Mouse (Mus musculus) MEL (cell line): ENCODE results near the gene Oaz1. TPM values are rescaled to one million over a fixed set of nuclear protein-coding genes. Genes with fewer than 3 reads are reported as not detected.

Source experiments
- DNase-seq: peaks from one replicate; pipeline ENCODE4 v3.0.0; 2011; ENCODE audit warnings: low read depth, low spot score
- H3K27ac ChIP-seq: 2 replicates; pipeline ENCODE4 v1.5.1; 2012; ENCODE audit warnings: low read depth, mild to moderate bottlenecking, control low read depth, low read length, moderate library complexity; ENCODE audit not compliant: control insufficient read depth
- H3K27me3 ChIP-seq, 2 experiments: fragments of 150-350 bp in 1 of 2; sonication (generic) in 1 of 2; 2 replicates each; pipeline ENCODE4 v1.6.1; 2012; ENCODE audit warnings: low read length in 2 of 2, mild to moderate bottlenecking in 2 of 2, improper control_type of control experiment in 1 of 2, moderate library complexity in 1 of 2; ENCODE audit not compliant: insufficient read depth in 2 of 2, control insufficient read depth in 1 of 2
- H3K36me3 ChIP-seq, 2 experiments: 2 replicates each; pipeline ENCODE4 v1.6.1; 2012 to 2014; ENCODE audit warnings: low read length in 2 of 2, improper control_type of control experiment in 1 of 2, inconsistent platforms in 1 of 2, mild to moderate bottlenecking in 1 of 2; ENCODE audit not compliant: insufficient read depth in 2 of 2, control insufficient read depth in 1 of 2
- H3K4me1 ChIP-seq, 2 experiments: fragments of 150-350 bp in 1 of 2; sonication (generic) in 1 of 2; 2 replicates each; pipeline ENCODE4 v1.6.1; 2012; ENCODE audit warnings: low read length in 2 of 2, improper control_type of control experiment in 1 of 2, mild to moderate bottlenecking in 1 of 2; ENCODE audit not compliant: insufficient read depth in 2 of 2, control insufficient read depth in 1 of 2
- H3K4me3 ChIP-seq, 2 experiments: fragments of 150-350 bp in 1 of 2; sonication (generic) in 1 of 2; 2 replicates each; pipeline ENCODE4 v1.5.1; 2012; ENCODE audit warnings: low read depth in 2 of 2, low read length in 2 of 2, mild to moderate bottlenecking in 2 of 2, moderate library complexity in 2 of 2, control low read depth in 1 of 2, improper control_type of control experiment in 1 of 2; ENCODE audit not compliant: control insufficient read depth in 1 of 2, insufficient read depth in 1 of 2
- H3K79me2 ChIP-seq: 2 replicates; pipeline ENCODE4 v1.6.1; 2012; ENCODE audit warnings: mild to moderate bottlenecking, low read length, moderate library complexity; ENCODE audit not compliant: control insufficient read depth, poor library complexity, insufficient read depth
- H3K9ac ChIP-seq: 2 replicates; pipeline ENCODE4 v1.6.1; 2012; ENCODE audit warnings: low read depth, mild to moderate bottlenecking, control low read depth, low read length, moderate library complexity; ENCODE audit not compliant: control insufficient read depth, poor library complexity, severe bottlenecking
- H3K9me3 ChIP-seq: fragments of 150-350 bp; sonication (generic); replicated peaks from 2 replicates; pipeline ENCODE4 v1.6.1; 2012; ENCODE audit warnings: mild to moderate bottlenecking, low read length, improper control_type of control experiment, moderate library complexity; ENCODE audit not compliant: insufficient read depth
- BHLHE40 ChIP-seq: IDR thresholded peaks from 2 replicates; pipeline ENCODE4 v1.6.1; 2012; ENCODE audit warnings: low read depth, mild to moderate bottlenecking, inconsistent platforms, low read length, improper control_type of control experiment, borderline replicate concordance
- CTCF ChIP-seq, 3 experiments: IDR thresholded peaks in 2 of 3; conservative IDR thresholded peaks in 1 of 3; 2 replicates each; pipeline ENCODE4 v1.5.1; 2011 to 2012; ENCODE audit warnings: low read length in 3 of 3, low read depth in 2 of 3, mild to moderate bottlenecking in 2 of 3, improper control_type of control experiment in 1 of 3, inconsistent platforms in 1 of 3, mixed read lengths in 1 of 3, moderate library complexity in 1 of 3; ENCODE audit not compliant: control insufficient read depth in 1 of 3, insufficient read depth in 1 of 3, poor library complexity in 1 of 3, severe bottlenecking in 1 of 3
- ETS1 ChIP-seq: IDR thresholded peaks from 2 replicates; pipeline ENCODE4 v1.6.1; 2012; ENCODE audit warnings: low read depth, mild to moderate bottlenecking, inconsistent platforms, low read length, improper control_type of control experiment, moderate library complexity
- GATA1 ChIP-seq: IDR thresholded peaks from 2 replicates; pipeline ENCODE4 v1.6.1; 2011; ENCODE audit warnings: low read depth, low read length, improper control_type of control experiment
- JUND ChIP-seq: IDR thresholded peaks from 2 replicates; pipeline ENCODE4 v1.6.1; 2011; ENCODE audit warnings: low read depth, mild to moderate bottlenecking, improper control_type of control experiment, low read length
- KAT2A ChIP-seq: conservative IDR thresholded peaks from 2 replicates; pipeline ENCODE4 v1.6.1; 2012; ENCODE audit warnings: low read depth, low read length, improper control_type of control experiment, inconsistent platforms
- MEF2A ChIP-seq: IDR thresholded peaks from 2 replicates; pipeline ENCODE4 v1.6.1; 2014; ENCODE audit warnings: low read depth, mild to moderate bottlenecking, inconsistent platforms, low read length, improper control_type of control experiment; ENCODE audit not compliant: poor library complexity, insufficient replicate concordance, severe bottlenecking; ENCODE audit errors: extremely low read depth
- NELFE ChIP-seq: IDR thresholded peaks from 2 replicates; pipeline ENCODE4 v1.6.1; 2011; ENCODE audit warnings: low read depth, low read length, improper control_type of control experiment
- POLR2A ChIP-seq, 2 experiments: IDR thresholded peaks; 2 replicates each; pipeline ENCODE4 v1.6.1; 2011 to 2012; ENCODE audit warnings: low read length in 2 of 2, mild to moderate bottlenecking in 2 of 2, control low read depth in 1 of 2, improper control_type of control experiment in 1 of 2, low read depth in 1 of 2, moderate library complexity in 1 of 2; ENCODE audit not compliant: control insufficient read depth in 1 of 2, insufficient read depth in 1 of 2, poor library complexity in 1 of 2
- SIN3A ChIP-seq: IDR thresholded peaks from 2 replicates; pipeline ENCODE4 v1.6.1; 2012; ENCODE audit warnings: low read length, improper control_type of control experiment, inconsistent platforms
- TCF12 ChIP-seq: IDR thresholded peaks from 2 replicates; pipeline ENCODE4 v1.6.1; 2014; ENCODE audit warnings: low read depth, mild to moderate bottlenecking, inconsistent platforms, low read length, improper control_type of control experiment, moderate library complexity
- UBTF ChIP-seq: IDR thresholded peaks from 2 replicates; pipeline ENCODE4 v1.6.1; 2012; ENCODE audit warnings: low read depth, mild to moderate bottlenecking, inconsistent platforms, low read length, improper control_type of control experiment, moderate library complexity, borderline replicate concordance; ENCODE audit not compliant: insufficient read depth
- USF2 ChIP-seq, 2 experiments: IDR thresholded peaks; 2 replicates each; pipeline ENCODE4 v1.6.1; 2011 to 2012; ENCODE audit warnings: improper control_type of control experiment in 2 of 2, low read length in 2 of 2, borderline replicate concordance in 1 of 2, inconsistent platforms in 1 of 2, low read depth in 1 of 2, mild to moderate bottlenecking in 1 of 2; ENCODE audit not compliant: insufficient read depth in 1 of 2
- ZC3H11A ChIP-seq: IDR thresholded peaks from 2 replicates; pipeline ENCODE4 v1.6.1; 2012; ENCODE audit warnings: low read depth, mild to moderate bottlenecking, inconsistent platforms, low read length, improper control_type of control experiment
- ZKSCAN1 ChIP-seq: IDR thresholded peaks from 2 replicates; pipeline ENCODE4 v1.6.1; 2012; ENCODE audit warnings: low read depth, mild to moderate bottlenecking, inconsistent platforms, low read length, improper control_type of control experiment, moderate library complexity
- ZMIZ1 ChIP-seq: IDR thresholded peaks from 2 replicates; pipeline ENCODE4 v1.6.1; 2012; ENCODE audit warnings: low read depth, mild to moderate bottlenecking, inconsistent platforms, low read length, improper control_type of control experiment, moderate library complexity
- polyA plus RNA-seq, 2 experiments: library from polyadenylated mRNA; stranded (reverse) in 1 of 2; unstranded in 1 of 2; fragments of >175 nt in 1 of 2; fragments of >200 nt in 1 of 2; gene quantifications; 2 replicates each; pipeline versions ENCODE4 v1.2.1 to v1.2.4; 2012; ENCODE audit warnings: low replicate concordance in 2 of 2, low read depth in 1 of 2; ENCODE audit not compliant: insufficient read length in 2 of 2, insufficient read depth in 1 of 2, missing spikeins in 1 of 2
- total RNA-seq: library from RNA; depleted of rRNA; stranded (reverse); fragments of 300-350 nt; gene quantifications from 2 replicates; pipeline ENCODE4 v1.2.3, GENCODE M21; 2012

The Oaz1 gene
- total and polyA plus RNA-seq, 3 experiments, result 983 to 1,528 TPM; not detected in 1

DNA sequence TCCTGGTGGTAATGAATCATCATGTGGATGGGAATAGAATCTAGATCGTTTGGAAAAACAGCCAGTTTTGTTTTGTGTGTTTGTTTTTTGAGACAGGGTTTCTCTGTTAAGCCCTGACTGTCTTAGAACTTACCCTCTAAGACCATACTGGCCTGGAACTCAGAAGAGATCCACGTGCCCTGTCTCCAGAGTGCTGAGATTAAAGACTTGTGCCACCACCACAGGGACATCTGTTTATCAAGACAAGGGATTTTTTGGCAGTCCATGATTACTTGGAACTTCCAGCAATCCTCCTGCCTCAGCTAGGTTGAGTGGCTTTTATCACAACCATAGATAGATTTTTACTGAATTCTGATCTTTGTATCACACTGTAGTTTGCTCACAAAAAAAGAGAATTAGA lies 1.6 kb upstream of the Oaz1 start (continued):
- 0 out of 2 replicates have a peak, but pooled peaks have one; percentile 31 for TF ChIP-seq GATA1
- TF ChIP-seq SIN3A, result peak; percentile 22; the same call in 1 of the 2 replicates
- TF ChIP-seq ZC3H11A, result no peak
- no peak for TF ChIP-seq ETS1
- TF ChIP-seq, all 39 proteins: peak for 6

DNA sequence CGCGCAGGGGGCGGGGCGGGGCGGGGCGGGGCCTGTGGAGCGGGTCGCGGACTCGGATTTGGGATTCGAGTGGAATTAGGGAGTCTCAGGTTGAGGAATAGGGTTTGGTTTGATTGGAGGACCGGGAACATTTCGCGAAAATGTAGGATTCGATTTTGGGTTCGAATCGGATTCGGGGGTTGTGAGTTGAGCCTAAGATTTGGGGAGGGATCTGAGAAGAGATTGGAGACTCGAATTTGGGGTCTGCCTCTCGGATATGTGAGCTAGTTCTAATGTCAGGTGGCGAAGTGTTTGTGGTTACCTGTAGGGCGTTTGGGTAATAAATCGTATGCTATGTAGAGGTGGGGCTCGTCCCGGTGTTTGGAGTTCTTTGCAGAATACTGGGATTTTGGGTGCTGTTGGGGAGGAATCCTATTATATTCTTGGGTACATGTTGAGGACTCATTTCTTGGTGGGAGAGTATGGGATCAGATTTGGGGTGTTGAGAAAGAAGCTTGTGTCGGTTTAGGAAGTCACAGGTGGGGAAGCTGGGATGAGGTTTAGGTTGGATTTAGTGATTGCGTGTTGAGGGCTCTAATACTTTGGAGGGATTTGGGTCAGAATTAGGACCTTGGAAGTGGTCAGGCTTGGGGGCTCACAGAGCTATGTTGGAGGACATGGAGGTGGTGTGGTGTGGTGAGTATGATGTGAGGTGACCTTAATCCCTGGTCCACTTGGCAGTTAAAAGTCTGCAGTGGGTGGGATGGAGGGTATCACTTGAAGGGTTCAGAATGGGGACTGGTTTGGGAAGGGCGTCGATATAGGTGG lies 810 bp downstream of the Oaz1 start:
- Histone ChIP-seq H3K27me3 (no peaks in the 10 kb centered on the region), H3K4me3 (peak overlapping the region; percentile 97 to 98), H3K9me3 (no peaks in the 10 kb centered on the region), H3K79me2 (peaks cover 23% of the 10 kb centered on the region), H3K27ac (no peak overlapping the region), H3K36me3 (peaks cover 0 to 19% of the 10 kb centered on the region in 2 experiments; a peak in 2 of 4 replicates), H3K4me1 (peaks cover 8 to 24% of the 10 kb centered on the region in 2 experiments), H3K9ac (peak overlapping the region; percentile 95)
- TF ChIP-seq SIN3A (peak; percentile 14; the same call in 1 of the 2 replicates), GATA1 (no peak), KAT2A (no peak), NELFE (0 out of 2 replicates have a peak, but pooled peaks have one; percentile 6), TCF12 (no peak), ZKSCAN1 (no peak), CTCF (IDR thresholded peaks at IDR 0.05 in 2 of 3, conservative IDR thresholded peaks at IDR 0.05 in 1 of 3; ENCODE audit: control insufficient read depth in 1 of 3, insufficient read depth in 1 of 3, low read depth in 2 of 3, low read length in 3 of 3, poor library complexity in 1 of 3, severe bottlenecking in 1 of 3) (no peak), ZMIZ1 (no peak; the same call in 1 of the 2 replicates), BHLHE40 (no peak), USF2 (IDR thresholded peaks at IDR 0.05; ENCODE audit: borderline replicate concordance in 1 of 2, insufficient read depth in 1 of 2, low read depth in 1 of 2, low read length in 2 of 2) (no peak), UBTF (no peak), POLR2A (IDR thresholded peaks at IDR 0.05; ENCODE audit: control insufficient read depth in 1 of 2, insufficient read depth in 1 of 2, low read depth in 1 of 2, low read length in 2 of 2, poor library complexity in 1 of 2) (no peak; a peak in 1 of 4 replicates), JUND (no peak), MEF2A (no peak)
- DNase-seq, result no peak
